Mouse (Mus musculus): ENCODE data around the gene 1500011B03Rik. TPM values are rescaled to one million over a fixed set of nuclear protein-coding genes. Genes with fewer than 3 reads are reported as not detected.

1500011B03Rik gene
- 55.5 and 108 TPM in 2 replicates for polyA plus RNA-seq (2012; ENCODE audit: low replicate concordance)

DNA sequence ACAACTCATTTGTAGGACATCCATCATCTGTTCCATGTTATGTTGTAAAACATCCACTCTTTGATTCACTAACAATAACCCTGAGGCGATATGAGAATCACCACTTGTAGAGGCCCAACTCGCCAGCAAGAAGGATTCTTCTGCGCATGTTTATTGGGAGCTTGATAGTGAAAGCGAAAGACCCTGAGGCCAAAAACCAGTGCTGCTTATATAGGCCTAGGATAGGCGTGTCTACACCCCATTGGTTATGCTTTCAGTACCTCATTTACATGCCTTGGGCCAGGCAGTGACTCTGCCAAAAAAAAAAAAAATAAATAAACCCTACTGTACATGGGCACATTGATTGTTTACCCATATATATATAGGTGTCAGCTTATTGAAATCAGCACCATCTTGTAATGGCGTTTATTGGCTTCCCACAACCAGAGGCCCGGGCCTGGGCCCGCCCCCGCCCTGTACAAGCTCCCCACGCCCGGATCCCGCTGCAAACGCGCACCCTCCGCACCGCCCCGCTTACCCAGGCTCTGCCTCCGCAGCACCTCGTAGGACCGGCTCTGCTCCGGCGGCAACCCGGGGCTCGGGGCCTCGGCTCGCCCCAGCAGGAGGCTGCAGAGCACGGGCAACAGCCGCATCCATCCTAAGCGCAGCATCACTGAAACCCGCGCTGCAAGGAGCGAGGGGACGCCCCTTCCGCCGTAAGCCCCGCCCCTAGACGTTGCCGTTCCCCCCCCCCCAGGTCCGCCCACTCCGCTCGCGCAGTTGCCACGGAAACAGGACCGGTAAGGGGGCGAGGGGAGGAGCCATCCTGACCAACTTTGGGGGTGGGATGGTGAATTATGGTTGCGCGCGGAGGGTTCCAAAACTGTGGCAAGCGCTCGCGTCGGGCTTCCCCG is at the start of gene 1500011B03Rik:
TSS of gene 1500011B03Rik (minus strand) at position 673 of the 893 bp plus-strand sequence.

GRCm38 (mm10) chr5:114858582-114858981 is 35.3 kb upstream of the 1500011B03Rik start, which contains the start of gene Gm9936:
Gene Gm9936, minus strand, starts transcription at chr5:114858682.

DNA sequence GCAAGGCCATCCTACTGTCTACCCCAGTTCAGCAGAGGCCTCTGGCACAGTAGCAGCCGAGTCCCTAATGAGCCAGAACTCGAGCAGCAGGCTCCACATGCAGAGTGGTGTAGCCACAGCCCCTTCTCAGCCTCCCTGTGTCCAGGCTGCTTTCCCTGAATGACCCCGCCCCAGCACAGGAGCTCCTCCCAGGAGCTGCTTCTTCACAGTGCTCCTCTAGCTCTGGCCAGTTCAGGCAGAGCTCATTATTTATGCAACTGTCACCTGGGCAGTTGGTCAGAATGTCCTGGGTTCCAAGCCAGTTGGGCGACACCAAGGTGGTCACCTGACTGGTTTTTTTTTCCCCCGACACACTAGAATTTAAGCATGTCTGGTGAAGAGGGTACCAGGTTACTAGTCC is 30.1 kb upstream of the 1500011B03Rik start, which contains the start of gene 4930519G04Rik:
TSS of gene 4930519G04Rik (plus strand) at position 301 of the 400 bp plus-strand sequence.

GRCm38 (mm10) chr5:114775056-114775979 is 48.0 kb downstream of the 1500011B03Rik start, which contains the start of gene Git2:
Gene Git2, minus strand, starts transcription at chr5:114775517.

GRCm38 (mm10) chr5:114774403-114775051 is 48.7 kb downstream of the 1500011B03Rik start, which contains the start of gene Ankrd13a:
Gene Ankrd13a, plus strand, starts transcription at chr5:114774677.

Other genes starting within 250 kb of the 1500011B03Rik start
- gene Trpv4, start 165.0 kb downstream of the 1500011B03Rik start, polyA plus RNA-seq (2012; ENCODE audit: low replicate concordance), result 1.1 and 2.2 TPM in 2 replicates
- gene Gltp, start 132.5 kb downstream of the 1500011B03Rik start, polyA plus RNA-seq (2012; ENCODE audit: low replicate concordance), result 39.7 and 55.5 TPM in 2 replicates
- 10.7 and 24.2 TPM in 2 replicates for gene Tchp, start 115.7 kb downstream of the 1500011B03Rik start, polyA plus RNA-seq (2012; ENCODE audit: low replicate concordance)
- gene Ankrd13a, start 48.8 kb downstream of the 1500011B03Rik start, polyA plus RNA-seq (2012; ENCODE audit: low replicate concordance), result 404 and 610 TPM in 2 replicates
- 91.6 and 159 TPM in 2 replicates for gene Git2, start 48.0 kb downstream of the 1500011B03Rik start, polyA plus RNA-seq (2012; ENCODE audit: low replicate concordance)
- not detected in 2 replicates for gene 4930519G04Rik, start 30.2 kb upstream of the 1500011B03Rik start, polyA plus RNA-seq (2012; ENCODE audit: low replicate concordance)
- not detected in 2 replicates for gene Gm9936, start 35.2 kb upstream of the 1500011B03Rik start, polyA plus RNA-seq (2012; ENCODE audit: low replicate concordance)
- 0.62 and 0.63 TPM in 2 replicates for gene Oasl2, start 73.5 kb upstream of the 1500011B03Rik start, polyA plus RNA-seq (2012; ENCODE audit: low replicate concordance)
- 37.9 and 76.2 TPM in 2 replicates for gene Oasl1, start 99.8 kb upstream of the 1500011B03Rik start, polyA plus RNA-seq (2012; ENCODE audit: low replicate concordance)
- gene 2210016L21Rik, start 118.7 kb upstream of the 1500011B03Rik start, polyA plus RNA-seq (2012; ENCODE audit: low replicate concordance), result 43.8 and 58.4 TPM in 2 replicates
- gene Hnf1a, start 147.6 kb upstream of the 1500011B03Rik start, polyA plus RNA-seq (2012; ENCODE audit: low replicate concordance), result 0.20 and 0.42 TPM in 2 replicates
- 22.8 and 50.6 TPM in 2 replicates for gene Sppl3, start 187.7 kb upstream of the 1500011B03Rik start, polyA plus RNA-seq (2012; ENCODE audit: low replicate concordance)